ENCODE assay signal across 20 mouse cellular contexts in genomic region chr7:75147174-75147573, GRCm38 (mm10).
"Had no signal": no experiment of that assay in that cellular context is flagged by ENCODE, and none has a peak within 500 bp of the region (broad histone marks: within the 10 kb centered on the region; RNA-seq: fewer than 3 reads in every experiment).

No protein-coding gene starts in this region.

- DNase-seq: kidney, postnatal 25 days; liver; lung, adult 18-20 months; lung, postnatal 10 days; lung, postnatal 36 days; midbrain, embryonic 14.5 days; right cerebral cortex, adult 18-20 months; right cerebral cortex, postnatal 14 days; right cerebral cortex, postnatal 4 days; thymus, postnatal 25 days had no signal

- H3K36me3 ChIP-seq: limb, embryonic 10.5 days; limb, embryonic 13.5 days; liver, embryonic 12.5 days; liver, embryonic 15.5 days; lung, embryonic 15.5 days; midbrain, embryonic 10.5 days; neural tube, embryonic 12.5 days; neural tube, embryonic 15.5 days had no signal

- H3K27ac ChIP-seq: kidney, postnatal 0 days; limb, embryonic 10.5 days; limb, embryonic 13.5 days; liver, embryonic 12.5 days; liver, embryonic 15.5 days; lung, embryonic 15.5 days; midbrain, embryonic 10.5 days; neural tube, embryonic 12.5 days; neural tube, embryonic 15.5 days had no signal

- H3K4me1 ChIP-seq: liver, embryonic 12.5 days; liver, embryonic 15.5 days had no signal

- H3K4me2 ChIP-seq: limb, embryonic 13.5 days; liver, embryonic 12.5 days; liver, embryonic 15.5 days; lung, embryonic 15.5 days; neural tube, embryonic 12.5 days; neural tube, embryonic 15.5 days had no signal

- ATAC-seq: liver, embryonic 12.5 days had no signal

- H3K27me3 ChIP-seq: limb, embryonic 13.5 days; lung, embryonic 15.5 days; neural tube, embryonic 15.5 days had no signal

- H3K9me3 ChIP-seq: limb, embryonic 10.5 days; limb, embryonic 13.5 days; liver, embryonic 12.5 days; liver, embryonic 15.5 days; lung, embryonic 15.5 days; megakaryocyte, embryonic 14.5 days; midbrain, embryonic 10.5 days; neural tube, embryonic 12.5 days; neural tube, embryonic 15.5 days had no signal

- H3K4me3 ChIP-seq: limb, embryonic 10.5 days; limb, embryonic 13.5 days; liver, embryonic 12.5 days; liver, embryonic 15.5 days; lung, embryonic 15.5 days; megakaryocyte, embryonic 14.5 days; midbrain, embryonic 10.5 days; neural tube, embryonic 12.5 days; neural tube, embryonic 15.5 days had no signal

- H3K9ac ChIP-seq: limb, embryonic 13.5 days; liver, embryonic 12.5 days; liver, embryonic 15.5 days; lung, embryonic 15.5 days; neural tube, embryonic 12.5 days; neural tube, embryonic 15.5 days had no signal
